Mouse (Mus musculus) MEL (cell line): ENCODE data around the gene Pcdh19. TPM values are rescaled to one million over a fixed set of nuclear protein-coding genes. Genes with fewer than 3 reads are reported as not detected.

Experiments used
- DNase-seq: peaks from one replicate; pipeline ENCODE4 v3.0.0; 2011; ENCODE audit warnings: low read depth, low spot score
- H3K27ac ChIP-seq: 2 replicates; pipeline ENCODE4 v1.5.1; 2012; ENCODE audit warnings: low read depth, mild to moderate bottlenecking, control low read depth, low read length, moderate library complexity; ENCODE audit not compliant: control insufficient read depth
- H3K27me3 ChIP-seq, 2 experiments: fragments of 150-350 bp in 1 of 2; sonication (generic) in 1 of 2; 2 replicates each; pipeline ENCODE4 v1.6.1; 2012; ENCODE audit warnings: low read length in 2 of 2, mild to moderate bottlenecking in 2 of 2, improper control_type of control experiment in 1 of 2, moderate library complexity in 1 of 2; ENCODE audit not compliant: insufficient read depth in 2 of 2, control insufficient read depth in 1 of 2
- H3K36me3 ChIP-seq, 2 experiments: 2 replicates each; pipeline ENCODE4 v1.6.1; 2012 to 2014; ENCODE audit warnings: low read length in 2 of 2, improper control_type of control experiment in 1 of 2, inconsistent platforms in 1 of 2, mild to moderate bottlenecking in 1 of 2; ENCODE audit not compliant: insufficient read depth in 2 of 2, control insufficient read depth in 1 of 2
- H3K4me1 ChIP-seq, 2 experiments: fragments of 150-350 bp in 1 of 2; sonication (generic) in 1 of 2; 2 replicates each; pipeline ENCODE4 v1.6.1; 2012; ENCODE audit warnings: low read length in 2 of 2, improper control_type of control experiment in 1 of 2, mild to moderate bottlenecking in 1 of 2; ENCODE audit not compliant: insufficient read depth in 2 of 2, control insufficient read depth in 1 of 2
- H3K4me3 ChIP-seq, 2 experiments: fragments of 150-350 bp in 1 of 2; sonication (generic) in 1 of 2; 2 replicates each; pipeline ENCODE4 v1.5.1; 2012; ENCODE audit warnings: low read depth in 2 of 2, low read length in 2 of 2, mild to moderate bottlenecking in 2 of 2, moderate library complexity in 2 of 2, control low read depth in 1 of 2, improper control_type of control experiment in 1 of 2; ENCODE audit not compliant: control insufficient read depth in 1 of 2, insufficient read depth in 1 of 2
- H3K79me2 ChIP-seq: 2 replicates; pipeline ENCODE4 v1.6.1; 2012; ENCODE audit warnings: mild to moderate bottlenecking, low read length, moderate library complexity; ENCODE audit not compliant: control insufficient read depth, poor library complexity, insufficient read depth
- H3K9ac ChIP-seq: 2 replicates; pipeline ENCODE4 v1.6.1; 2012; ENCODE audit warnings: low read depth, mild to moderate bottlenecking, control low read depth, low read length, moderate library complexity; ENCODE audit not compliant: control insufficient read depth, poor library complexity, severe bottlenecking
- H3K9me3 ChIP-seq: fragments of 150-350 bp; sonication (generic); replicated peaks from 2 replicates; pipeline ENCODE4 v1.6.1; 2012; ENCODE audit warnings: mild to moderate bottlenecking, low read length, improper control_type of control experiment, moderate library complexity; ENCODE audit not compliant: insufficient read depth
- BHLHE40 ChIP-seq: IDR thresholded peaks from 2 replicates; pipeline ENCODE4 v1.6.1; 2012; ENCODE audit warnings: low read depth, mild to moderate bottlenecking, inconsistent platforms, low read length, improper control_type of control experiment, borderline replicate concordance
- CHD2 ChIP-seq: IDR thresholded peaks from 2 replicates; pipeline ENCODE4 v1.6.1; 2011; ENCODE audit warnings: low read length, improper control_type of control experiment
- CTCF ChIP-seq, 3 experiments: IDR thresholded peaks in 2 of 3; conservative IDR thresholded peaks in 1 of 3; 2 replicates each; pipeline ENCODE4 v1.5.1; 2011 to 2012; ENCODE audit warnings: low read length in 3 of 3, low read depth in 2 of 3, mild to moderate bottlenecking in 2 of 3, improper control_type of control experiment in 1 of 3, inconsistent platforms in 1 of 3, mixed read lengths in 1 of 3, moderate library complexity in 1 of 3; ENCODE audit not compliant: control insufficient read depth in 1 of 3, insufficient read depth in 1 of 3, poor library complexity in 1 of 3, severe bottlenecking in 1 of 3
- E2F4 ChIP-seq: IDR thresholded peaks from 2 replicates; pipeline ENCODE4 v1.6.1; 2011; ENCODE audit warnings: low read depth, low read length, improper control_type of control experiment, borderline replicate concordance
- EP300 ChIP-seq, 2 experiments: IDR thresholded peaks; 2 replicates each; pipeline ENCODE4 v1.6.1; 2011; ENCODE audit warnings: improper control_type of control experiment in 2 of 2, low read length in 2 of 2, low read depth in 1 of 2, mild to moderate bottlenecking in 1 of 2
- ETS1 ChIP-seq: IDR thresholded peaks from 2 replicates; pipeline ENCODE4 v1.6.1; 2012; ENCODE audit warnings: low read depth, mild to moderate bottlenecking, inconsistent platforms, low read length, improper control_type of control experiment, moderate library complexity
- GATA1 ChIP-seq: IDR thresholded peaks from 2 replicates; pipeline ENCODE4 v1.6.1; 2011; ENCODE audit warnings: low read depth, low read length, improper control_type of control experiment
- MAFK ChIP-seq: IDR thresholded peaks from 2 replicates; pipeline ENCODE4 v1.6.1; 2011; ENCODE audit warnings: low read depth, mild to moderate bottlenecking, low read length, improper control_type of control experiment, borderline replicate concordance
- MAZ ChIP-seq: IDR thresholded peaks from 2 replicates; pipeline ENCODE4 v1.6.1; 2012; ENCODE audit warnings: low read depth, mild to moderate bottlenecking, inconsistent platforms, low read length, improper control_type of control experiment
- MEF2A ChIP-seq: IDR thresholded peaks from 2 replicates; pipeline ENCODE4 v1.6.1; 2014; ENCODE audit warnings: low read depth, mild to moderate bottlenecking, inconsistent platforms, low read length, improper control_type of control experiment; ENCODE audit not compliant: poor library complexity, insufficient replicate concordance, severe bottlenecking; ENCODE audit errors: extremely low read depth
- MYC ChIP-seq: IDR thresholded peaks from 2 replicates; pipeline ENCODE4 v1.6.1; 2011; ENCODE audit warnings: low read depth, mild to moderate bottlenecking, low read length, improper control_type of control experiment, moderate library complexity
- NRF1 ChIP-seq: IDR thresholded peaks from 2 replicates; pipeline ENCODE4 v1.6.1; 2014; ENCODE audit warnings: low read depth, mild to moderate bottlenecking, inconsistent platforms, low read length, improper control_type of control experiment, moderate library complexity; ENCODE audit not compliant: poor library complexity, insufficient read depth, severe bottlenecking
- RAD21 ChIP-seq: IDR thresholded peaks from 2 replicates; pipeline ENCODE4 v1.6.1; 2011; ENCODE audit warnings: mild to moderate bottlenecking, low read depth, low read length, improper control_type of control experiment
- TBP ChIP-seq: IDR thresholded peaks from 2 replicates; pipeline ENCODE4 v1.8.0; 2011; ENCODE audit warnings: low read depth, low read length, improper control_type of control experiment
- TCF12 ChIP-seq: IDR thresholded peaks from 2 replicates; pipeline ENCODE4 v1.6.1; 2014; ENCODE audit warnings: low read depth, mild to moderate bottlenecking, inconsistent platforms, low read length, improper control_type of control experiment, moderate library complexity
- UBTF ChIP-seq: IDR thresholded peaks from 2 replicates; pipeline ENCODE4 v1.6.1; 2012; ENCODE audit warnings: low read depth, mild to moderate bottlenecking, inconsistent platforms, low read length, improper control_type of control experiment, moderate library complexity, borderline replicate concordance; ENCODE audit not compliant: insufficient read depth
- USF1 ChIP-seq: IDR thresholded peaks from 2 replicates; pipeline ENCODE4 v1.6.1; 2014; ENCODE audit warnings: low read depth, mild to moderate bottlenecking, inconsistent platforms, low read length, improper control_type of control experiment, moderate library complexity
- ZKSCAN1 ChIP-seq: IDR thresholded peaks from 2 replicates; pipeline ENCODE4 v1.6.1; 2012; ENCODE audit warnings: low read depth, mild to moderate bottlenecking, inconsistent platforms, low read length, improper control_type of control experiment, moderate library complexity
- polyA plus RNA-seq, 2 experiments: library from polyadenylated mRNA; stranded (reverse) in 1 of 2; unstranded in 1 of 2; fragments of >175 nt in 1 of 2; fragments of >200 nt in 1 of 2; gene quantifications; 2 replicates each; pipeline versions ENCODE4 v1.2.1 to v1.2.4; 2012; ENCODE audit warnings: low replicate concordance in 2 of 2, low read depth in 1 of 2; ENCODE audit not compliant: insufficient read length in 2 of 2, insufficient read depth in 1 of 2, missing spikeins in 1 of 2
- total RNA-seq: library from RNA; depleted of rRNA; stranded (reverse); fragments of 300-350 nt; gene quantifications from 2 replicates; pipeline ENCODE4 v1.2.3, GENCODE M21; 2012

Gene Pcdh19
- total and polyA plus RNA-seq, 3 experiments = 0.04 TPM; not detected in 2

GRCm38 (mm10) chrX:133686533-133687311 lies 2.1 kb downstream of the Pcdh19 start:
- H3K4me1 ChIP-seq = no peaks in the 10 kb centered on the region
- H3K36me3 ChIP-seq = no peaks in the 10 kb centered on the region
- DNase-seq = no peak
- no peaks in the 10 kb centered on the region; the same call in 1 of the 2 replicates for H3K79me2 ChIP-seq
- H3K27me3 ChIP-seq = no peaks in the 10 kb centered on the region
- H3K9ac ChIP-seq = no peak overlapping the region
- H3K27ac ChIP-seq = no peak overlapping the region
- no peaks in the 10 kb centered on the region for H3K9me3 ChIP-seq
- TF ChIP-seq NRF1 = no peak
- TF ChIP-seq TCF12 = no peak
- TF ChIP-seq E2F4 = no peak
- no peak for TF ChIP-seq TBP
- TF ChIP-seq EP300 (IDR thresholded peaks at IDR 0.05; ENCODE audit: low read depth in 1 of 2, low read length in 2 of 2) = no peak
- no peak for TF ChIP-seq CHD2
- TF ChIP-seq MEF2A = no peak
- TF ChIP-seq RAD21 = no peak
- TF ChIP-seq USF1 = no peak
- no peak for TF ChIP-seq UBTF
- no peak for TF ChIP-seq MYC
- TF ChIP-seq BHLHE40 = no peak
- no peak for TF ChIP-seq CTCF (IDR thresholded peaks at IDR 0.05 in 2 of 3, conservative IDR thresholded peaks at IDR 0.05 in 1 of 3; ENCODE audit: control insufficient read depth in 1 of 3, insufficient read depth in 1 of 3, low read depth in 2 of 3, low read length in 3 of 3, poor library complexity in 1 of 3, severe bottlenecking in 1 of 3)
- no peak for TF ChIP-seq MAZ
- TF ChIP-seq GATA1 = no peak
- H3K4me3 ChIP-seq = no peak overlapping the region

GRCm38 (mm10) chrX:133685572-133685971 lies 3.2 kb downstream of the Pcdh19 start:
- DNase-seq = no peak
- no peaks in the 10 kb centered on the region for H3K36me3 ChIP-seq
- no peaks in the 10 kb centered on the region for H3K9me3 ChIP-seq
- H3K79me2 ChIP-seq = no peaks in the 10 kb centered on the region
- TF ChIP-seq MAZ (no peak), ZKSCAN1 (no peak), NRF1 (no peak), ETS1 (no peak), MAFK (no peak)
- no peak overlapping the region for H3K9ac ChIP-seq
- no peak overlapping the region for H3K27ac ChIP-seq
- no peaks in the 10 kb centered on the region for H3K4me1 ChIP-seq
- H3K4me3 ChIP-seq = no peak overlapping the region
- no peaks in the 10 kb centered on the region for H3K27me3 ChIP-seq
